Mouse (Mus musculus): ENCODE measurements around the gene Ppp1r14d.

Gene Ppp1r14d

DNA sequence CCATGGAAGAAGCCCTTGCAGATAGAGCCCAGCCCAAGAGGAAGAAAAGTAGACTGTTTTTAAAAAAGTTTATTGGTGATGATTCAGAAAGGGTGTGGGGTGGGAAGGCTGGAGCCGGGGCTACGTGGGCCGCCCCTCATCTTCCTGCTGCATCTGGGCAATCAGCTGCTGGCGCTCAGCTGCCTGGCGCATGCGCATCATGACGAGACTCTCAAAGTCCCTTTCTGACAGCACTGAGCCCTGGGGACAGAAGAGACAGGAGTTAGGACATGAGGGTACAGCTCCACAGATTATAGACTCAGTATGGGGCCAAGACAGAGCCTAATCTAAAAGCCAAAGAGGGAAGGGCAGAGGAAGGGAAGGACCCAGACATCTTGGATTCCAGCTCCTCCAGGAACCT is 57.3 kb downstream of the Ppp1r14d start:
- DNase-seq (ENCODE audit: low read depth) = peak; percentile 38

DNA sequence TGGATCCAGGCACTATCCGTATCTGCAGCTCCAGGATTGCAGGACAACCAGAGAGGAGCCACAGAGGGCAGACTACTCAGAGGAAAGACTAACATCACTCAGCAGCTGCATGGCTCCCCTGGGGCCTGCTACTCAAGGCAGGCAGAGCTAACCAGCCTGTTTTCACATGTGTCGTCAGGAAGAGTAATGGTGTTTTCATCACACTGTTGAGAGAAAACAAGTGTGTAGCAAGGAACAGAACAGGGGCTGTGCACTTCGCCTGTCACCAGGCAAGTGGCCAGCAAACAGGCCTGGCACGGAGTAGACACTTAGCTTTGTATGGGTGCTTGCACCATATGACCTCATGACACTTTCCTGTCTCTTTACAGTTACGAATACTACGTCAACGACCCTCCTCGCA is 58.1 kb downstream of the Ppp1r14d start:
- DNase-seq (ENCODE audit: low read depth) = no peak

DNA sequence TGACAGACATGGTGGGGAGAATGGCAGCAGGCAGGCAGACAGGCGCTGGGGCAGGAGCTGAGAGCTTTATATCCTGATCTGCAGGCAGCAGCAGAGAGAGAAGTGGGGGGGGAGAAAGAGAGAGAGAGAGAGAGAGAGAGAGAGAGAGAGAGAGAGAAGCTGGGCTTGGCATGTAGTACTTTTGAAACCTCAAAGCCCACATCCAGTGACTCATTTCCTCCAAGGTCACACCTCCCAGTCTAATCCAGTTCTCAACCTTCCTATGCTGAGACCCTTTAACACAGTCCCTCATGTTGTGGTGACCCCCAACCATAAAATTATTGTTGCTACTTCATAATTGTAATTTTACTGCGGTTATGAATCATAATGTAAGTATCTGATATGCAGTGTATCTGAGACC is 59.4 kb downstream of the Ppp1r14d start:
- DNase-seq (ENCODE audit: low read depth) = peak; percentile 90
